Mouse (Mus musculus) midbrain, embryonic 13.5 days (tissue): ENCODE results near the gene Fam102a. TPM values are rescaled to one million over a fixed set of nuclear protein-coding genes. Genes with fewer than 3 reads are reported as not detected.

ENCODE experiments used
- ATAC-seq: fragments of 200-750 bp; cut with Nextera tagmentation; 2 replicates; pipeline ENCODE4 v1.8.0; 2017; ENCODE audit warnings: mild to moderate bottlenecking, moderate TSS enrichment, moderate library complexity
- H3K27ac ChIP-seq: fragments of 300-500 bp; sonication (generic); 2 replicates; pipeline ENCODE4 v1.5.1; 2015; ENCODE audit warnings: inconsistent platforms, mild to moderate bottlenecking, moderate library complexity
- H3K27me3 ChIP-seq: fragments of 300-500 bp; sonication (generic); 2 replicates; pipeline ENCODE4 v1.6.1; 2015; ENCODE audit warnings: mild to moderate bottlenecking, inconsistent platforms
- H3K36me3 ChIP-seq: fragments of 300-500 bp; sonication (generic); 2 replicates; pipeline ENCODE4 v1.6.1; 2015; ENCODE audit warnings: mild to moderate bottlenecking, inconsistent platforms
- H3K4me1 ChIP-seq: fragments of 300-500 bp; sonication (generic); replicated peaks from 2 replicates; pipeline ENCODE4 v1.6.1; 2015; ENCODE audit warnings: inconsistent platforms
- H3K4me2 ChIP-seq: fragments of 300-500 bp; sonication (generic); replicated peaks from 2 replicates; pipeline ENCODE4 v1.6.1; 2015; ENCODE audit warnings: moderate library complexity, mild to moderate bottlenecking, inconsistent platforms
- H3K4me3 ChIP-seq: fragments of 300-500 bp; sonication (generic); replicated peaks from 2 replicates; pipeline ENCODE4 v1.5.1; 2015; ENCODE audit warnings: mild to moderate bottlenecking, inconsistent platforms
- H3K9ac ChIP-seq: fragments of 300-500 bp; sonication (generic); replicated peaks from 2 replicates; pipeline ENCODE4 v1.6.1; 2015; ENCODE audit warnings: mild to moderate bottlenecking, inconsistent platforms
- H3K9me3 ChIP-seq: fragments of 300-500 bp; sonication (generic); 2 replicates; pipeline ENCODE4 v1.6.1; 2016; ENCODE audit warnings: mild to moderate bottlenecking, inconsistent platforms
- WGBS: fragments of 180-500 bp; shearing (Covaris S2); methylation state at CpG from one replicate; pipeline ENCODE4 v1.1.7; 2015; 5-methylcytosine and 5-hydroxymethylcytosine counted together
- polyA plus RNA-seq: library from polyadenylated mRNA; unstranded; fragments of >200 nt; fragmentation: Nextera tagmentation; extraction: Ambion mirVana; gene quantifications from 2 replicates; pipeline ENCODE4 v1.2.1, GENCODE M21; 2015

The Fam102a gene
- polyA plus RNA-seq, 1 experiment from 2014 or later: 7.3 TPM

DNA sequence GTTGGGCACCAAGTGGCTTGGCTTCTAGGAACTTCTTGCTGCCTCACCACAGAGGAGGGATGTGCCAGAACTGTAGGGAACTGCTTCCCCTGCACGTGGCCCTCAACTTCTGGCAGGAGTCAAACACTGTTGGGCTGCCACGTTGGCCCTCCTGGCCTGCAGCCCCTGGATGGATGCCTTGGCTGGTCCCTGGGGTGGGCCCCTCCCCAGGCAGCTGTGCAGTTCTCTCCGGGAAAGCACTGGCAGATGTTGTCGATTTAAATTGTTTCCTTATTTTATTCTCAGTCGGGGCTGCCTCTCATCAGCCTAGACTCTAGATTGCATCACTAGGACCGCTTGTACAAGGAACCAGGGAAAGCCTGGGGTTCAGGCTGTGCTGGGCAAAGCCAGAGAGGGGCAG lies 14.6 kb downstream of the Fam102a start:
- Histone ChIP-seq H3K4me2 (no peak overlapping the region), H3K4me1 (no peaks in the 10 kb centered on the region; the same call in 1 of the 2 replicates), H3K27ac (no peak overlapping the region), H3K36me3 (no peaks in the 10 kb centered on the region), H3K9me3 (no peaks in the 10 kb centered on the region), H3K4me3 (no peak overlapping the region), H3K27me3 (no peaks in the 10 kb centered on the region), H3K9ac (no peak overlapping the region)
- 85% methylated on average over 6 of the region's 6 CpGs for WGBS
- ATAC-seq: no peak

DNA sequence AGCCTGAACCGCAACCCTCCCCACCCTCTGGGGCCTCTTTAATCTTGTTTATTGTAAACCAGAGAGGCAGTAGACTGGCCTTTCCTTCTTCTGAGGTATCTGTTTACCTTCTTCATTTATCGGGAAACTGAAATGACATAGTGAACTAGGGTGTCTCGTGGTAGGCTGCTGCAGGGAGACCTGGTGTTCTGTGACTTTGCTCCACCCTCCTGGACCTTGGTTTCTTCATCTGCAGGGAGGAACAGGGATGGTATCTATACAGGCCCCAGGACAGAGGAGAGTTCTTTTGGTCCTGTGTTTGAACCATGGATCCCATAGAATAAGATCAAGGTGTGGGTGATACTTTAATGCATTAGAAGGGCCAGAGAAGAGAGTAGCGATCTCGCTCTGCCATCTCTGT lies 16.1 kb downstream of the Fam102a start:
- H3K27me3 ChIP-seq: no peaks in the 10 kb centered on the region
- peaks cover 13% of the 10 kb centered on the region for H3K4me1 ChIP-seq
- no peak overlapping the region for H3K4me3 ChIP-seq
- no peak for ATAC-seq
- H3K4me2 ChIP-seq: no peak overlapping the region
- H3K36me3 ChIP-seq: no peaks in the 10 kb centered on the region
- no peak overlapping the region for H3K27ac ChIP-seq
- H3K9ac ChIP-seq: no peak overlapping the region
- no peaks in the 10 kb centered on the region for H3K9me3 ChIP-seq
- 90% methylated on average over 5 of the region's 5 CpGs for WGBS

DNA sequence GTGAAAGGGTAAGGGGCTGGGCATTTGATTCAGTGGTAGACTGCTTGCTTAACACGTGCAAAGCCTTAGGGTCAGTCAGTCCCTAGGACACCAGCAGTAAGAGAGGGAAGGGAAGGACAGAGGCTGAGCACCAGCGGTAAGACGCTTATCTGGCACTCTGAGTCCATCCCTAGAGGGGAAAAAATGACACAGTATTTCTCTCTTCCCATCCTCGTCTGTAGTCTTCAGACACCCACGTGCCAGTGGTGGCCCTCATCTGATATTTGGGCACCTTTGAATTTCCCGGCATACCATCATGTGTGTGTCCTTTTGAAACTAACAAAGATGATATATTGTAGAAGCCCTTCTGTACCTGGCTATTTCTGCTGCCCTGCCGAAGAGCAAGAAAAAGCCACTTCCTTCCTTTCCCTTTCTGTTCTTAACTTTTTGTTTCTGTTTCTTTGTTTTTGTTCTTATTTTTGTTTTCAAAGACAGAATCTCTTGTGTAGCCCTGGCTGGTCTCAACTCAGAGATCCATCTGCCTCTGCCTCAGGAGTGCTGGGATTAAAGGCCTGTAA lies 18.5 kb downstream of the Fam102a start:
- Histone ChIP-seq H3K36me3 (no peaks in the 10 kb centered on the region), H3K4me2 (no peak overlapping the region), H3K27me3 (no peaks in the 10 kb centered on the region), H3K4me1 (peaks cover 37% of the 10 kb centered on the region), H3K9ac (no peak overlapping the region), H3K27ac (no peak overlapping the region), H3K9me3 (no peaks in the 10 kb centered on the region), H3K4me3 (no peak overlapping the region)
- no peak for ATAC-seq
- WGBS: 83% methylated on average over 7 of the region's 7 CpGs

- peaks cover 4% of the 10 kb centered on the region for H3K36me3 ChIP-seq
- peak overlapping the region; percentile 53; the same call in 1 of the 2 replicates for H3K27ac ChIP-seq
- H3K9me3 ChIP-seq: no peaks in the 10 kb centered on the region
- WGBS: 39% methylated on average over 4 of the region's 4 CpGs
- no peaks in the 10 kb centered on the region for H3K27me3 ChIP-seq
- H3K4me3 ChIP-seq: no peak overlapping the region
- H3K9ac ChIP-seq: 0 out of 2 replicates have a peak overlapping the region, but pooled peaks have one; percentile 10
- no peak overlapping the region for H3K4me2 ChIP-seq
- H3K4me1 ChIP-seq: peaks cover 55% of the 10 kb centered on the region
- ATAC-seq: no peak
Measured at GRCm38 (mm10) chr2:32555484-32555883, 20.4 kb downstream of the Fam102a start.

GRCm38 (mm10) chr2:32556019-32556418 lies 20.9 kb downstream of the Fam102a start:
- peaks cover 8% of the 10 kb centered on the region for H3K36me3 ChIP-seq
- H3K4me1 ChIP-seq: peaks cover 60% of the 10 kb centered on the region
- no peak overlapping the region for H3K4me2 ChIP-seq
- no peak for ATAC-seq
- no peaks in the 10 kb centered on the region for H3K27me3 ChIP-seq
- H3K9ac ChIP-seq: 0 out of 2 replicates have a peak overlapping the region, but pooled peaks have one; percentile 16
- H3K9me3 ChIP-seq: no peaks in the 10 kb centered on the region
- 77% methylated on average over 7 of the region's 7 CpGs for WGBS
- peak overlapping the region; percentile 53; the same call in 1 of the 2 replicates for H3K27ac ChIP-seq
- no peak overlapping the region for H3K4me3 ChIP-seq

DNA sequence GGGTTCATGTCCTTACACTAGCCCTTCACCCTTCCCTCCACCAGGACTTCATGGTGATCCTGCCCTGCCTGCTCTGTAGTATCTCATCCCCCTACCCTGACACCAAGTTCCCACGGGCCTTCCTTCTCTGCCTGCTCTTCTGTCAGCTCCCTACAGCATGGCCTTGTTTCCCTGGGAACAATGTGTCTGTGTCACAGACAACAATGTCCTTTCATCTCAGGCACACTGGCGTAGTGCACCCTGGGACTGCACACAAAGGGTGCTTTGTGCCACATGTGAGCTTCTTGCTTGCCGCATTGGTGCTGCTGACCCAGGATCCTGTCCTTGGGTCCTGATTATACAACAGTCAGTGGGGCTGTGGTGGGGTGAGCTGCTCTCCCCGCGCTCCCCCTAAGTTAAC lies 24.4 kb downstream of the Fam102a start:
- ATAC-seq: peak; percentile 94

DNA sequence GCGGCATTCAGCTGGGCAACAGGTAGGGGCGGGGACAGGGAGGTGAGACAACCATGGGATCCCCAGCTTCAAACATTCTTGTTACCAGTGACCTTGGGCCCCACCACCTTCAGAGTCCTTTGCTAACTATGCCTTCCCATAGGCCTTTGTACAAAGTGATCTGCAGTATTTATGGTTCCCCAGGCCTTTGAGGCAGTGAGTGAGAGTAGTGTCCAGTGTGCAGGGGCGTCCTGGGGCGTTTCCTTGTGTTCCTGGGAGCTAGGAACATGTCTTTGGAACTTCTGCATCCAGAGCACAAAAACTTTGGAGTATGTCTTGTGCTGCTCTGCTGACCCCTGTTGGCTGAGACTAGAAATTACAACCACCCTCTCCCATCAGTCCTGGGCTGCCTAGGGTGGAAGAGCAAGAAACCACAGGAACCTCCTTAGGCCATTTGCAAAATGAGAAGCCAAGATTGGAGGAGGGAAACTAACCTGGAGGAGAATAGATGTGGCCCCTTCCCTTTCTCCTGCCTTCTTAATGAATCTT lies 31.5 kb downstream of the Fam102a start:
- H3K9me3 ChIP-seq: no peaks in the 10 kb centered on the region
- 50% methylated on average over 4 of the region's 4 CpGs for WGBS
- H3K4me2 ChIP-seq: no peak overlapping the region
- H3K27me3 ChIP-seq: no peaks in the 10 kb centered on the region
- H3K36me3 ChIP-seq: peaks cover 69% of the 10 kb centered on the region
- H3K4me3 ChIP-seq: no peak overlapping the region
- no peak overlapping the region for H3K9ac ChIP-seq
- peaks cover 5% of the 10 kb centered on the region for H3K4me1 ChIP-seq
- H3K27ac ChIP-seq: no peak overlapping the region
- ATAC-seq: no peak

More for the DNA sequence above, 24.4 kb downstream of the Fam102a start:
- Histone ChIP-seq H3K9me3 (no peaks in the 10 kb centered on the region), H3K4me3 (no peak overlapping the region), H3K4me1 (peaks cover 60% of the 10 kb centered on the region), H3K27ac (peak overlapping the region; percentile 87), H3K4me2 (peak overlapping the region; percentile 34), H3K27me3 (no peaks in the 10 kb centered on the region), H3K9ac (peak overlapping the region; percentile 53; the same call in 1 of the 2 replicates), H3K36me3 (peaks cover 37% of the 10 kb centered on the region)
- 13% methylated on average over 5 of the region's 5 CpGs for WGBS

DNA sequence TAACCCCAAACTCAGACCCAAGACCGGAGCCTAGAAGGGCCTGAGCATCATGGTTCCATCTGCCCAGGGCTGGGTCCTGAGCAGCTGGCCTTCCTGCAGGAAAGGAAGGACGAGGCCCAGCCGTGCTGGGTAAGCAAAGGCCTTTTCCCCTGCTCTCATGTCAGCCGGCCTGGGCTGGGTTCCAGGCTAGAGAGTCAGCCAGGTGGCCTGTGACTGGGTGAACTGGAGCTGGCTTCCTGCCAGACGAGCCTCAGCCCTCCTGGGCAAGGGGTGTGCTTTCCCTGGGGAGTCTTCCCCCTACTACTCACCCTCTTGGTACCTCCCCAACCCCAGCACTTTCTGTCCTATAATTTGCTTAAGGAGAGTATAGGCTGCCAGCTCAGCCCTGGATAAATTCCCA lies 33.0 kb downstream of the Fam102a start:
- H3K36me3 ChIP-seq: peaks cover 61% of the 10 kb centered on the region
- no peaks in the 10 kb centered on the region for H3K27me3 ChIP-seq
- no peak overlapping the region for H3K4me2 ChIP-seq
- no peak overlapping the region for H3K4me3 ChIP-seq
- ATAC-seq: no peak
- peaks cover 16% of the 10 kb centered on the region for H3K4me1 ChIP-seq
- WGBS: 81% methylated on average over 5 of the region's 5 CpGs
- no peaks in the 10 kb centered on the region for H3K9me3 ChIP-seq
- H3K9ac ChIP-seq: no peak overlapping the region
- H3K27ac ChIP-seq: no peak overlapping the region

- 91% methylated on average over 3 of the region's 3 CpGs for WGBS
- H3K9ac ChIP-seq: no peak overlapping the region
- no peak for ATAC-seq
- H3K4me2 ChIP-seq: no peak overlapping the region
- H3K27ac ChIP-seq: no peak overlapping the region
- H3K36me3 ChIP-seq: peaks cover 59% of the 10 kb centered on the region
- no peak overlapping the region for H3K4me3 ChIP-seq
- H3K27me3 ChIP-seq: no peaks in the 10 kb centered on the region
- no peaks in the 10 kb centered on the region for H3K9me3 ChIP-seq
- peaks cover 16% of the 10 kb centered on the region for H3K4me1 ChIP-seq
Measured at GRCm38 (mm10) chr2:32568941-32569340, 33.8 kb downstream of the Fam102a start.

GRCm38 (mm10) chr2:32570698-32571494 lies 35.8 kb downstream of the Fam102a start, which contains the start of gene Dpm2:
Gene Dpm2, plus strand, starts transcription at chr2:32570858.
- Histone ChIP-seq H3K36me3 (peaks cover 39% of the 10 kb centered on the region), H3K4me2 (peak within 1 kb of the TSS; percentile 91), H3K9me3 (no peaks in the 10 kb centered on the region), H3K27ac (peak within 1 kb of the TSS; percentile 67; the same call in 1 of the 2 replicates), H3K9ac (peak within 1 kb of the TSS; percentile 85), H3K27me3 (no peaks in the 10 kb centered on the region), H3K4me1 (peaks cover 26% of the 10 kb centered on the region), H3K4me3 (peak within 1 kb of the TSS; percentile 73)
- peak; percentile 79 for ATAC-seq
- WGBS: 2% methylated on average over 36 of the region's 36 CpGs

DNA sequence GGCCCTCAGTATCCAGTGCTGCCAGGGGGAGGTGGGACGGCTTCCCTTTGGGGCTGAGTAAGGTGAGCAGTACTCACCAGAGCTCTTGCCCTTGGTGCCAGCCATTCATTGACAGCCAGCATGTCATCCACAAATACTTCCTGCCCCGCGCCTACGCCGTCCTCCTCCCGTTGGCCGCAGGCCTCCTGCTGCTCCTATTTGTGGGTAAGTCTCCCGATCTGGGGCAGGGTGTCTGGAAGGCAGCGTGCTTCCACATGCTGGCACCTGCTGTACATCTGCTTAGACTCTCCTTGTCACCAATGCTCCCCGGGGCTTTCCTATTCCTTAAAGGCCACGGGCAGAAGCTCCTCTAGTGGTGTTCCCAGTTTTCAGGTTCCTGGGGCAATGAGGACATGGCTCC lies 37.1 kb downstream of the Fam102a start:
- WGBS: 94% methylated on average over 11 of the region's 11 CpGs
- H3K4me1 ChIP-seq: peaks cover 30% of the 10 kb centered on the region
- no peaks in the 10 kb centered on the region for H3K9me3 ChIP-seq
- H3K27me3 ChIP-seq: peaks cover 12% of the 10 kb centered on the region
- H3K4me2 ChIP-seq: peak overlapping the region; percentile 91
- ATAC-seq: no peak
- H3K9ac ChIP-seq: no peak overlapping the region
- H3K27ac ChIP-seq: no peak overlapping the region
- peak overlapping the region; percentile 73; the same call in 1 of the 2 replicates for H3K4me3 ChIP-seq
- peaks cover 29% of the 10 kb centered on the region for H3K36me3 ChIP-seq

- Histone ChIP-seq H3K4me2 (peak within 1 kb of the TSS; percentile 98), H3K27ac (no peak within 1 kb of the TSS), H3K4me1 (peaks cover 30% of the 10 kb centered on the region), H3K36me3 (peaks cover 10% of the 10 kb centered on the region), H3K4me3 (peak within 1 kb of the TSS; percentile 54), H3K9ac (peak within 1 kb of the TSS; percentile 73), H3K9me3 (no peaks in the 10 kb centered on the region), H3K27me3 (peaks cover 34% of the 10 kb centered on the region)
- ATAC-seq: no peak
- WGBS: 81% methylated on average over 6 of the region's 6 CpGs
Measured at GRCm38 (mm10) chr2:32574497-32574896, 39.4 kb downstream of the Fam102a start, which contains the start of gene Pip5kl1. Gene Pip5kl1, plus strand, starts transcription at chr2:32574797.
